Mouse (Mus musculus) gastrocnemius, postnatal 25 days (tissue): ENCODE measurements around the gene Rassf1. TPM values are rescaled to one million over a fixed set of nuclear protein-coding genes. Genes with fewer than 3 reads are reported as not detected.

ENCODE experiments used
- DNase-seq: peaks from one replicate; pipeline ENCODE4 v3.0.0; 2022
- total RNA-seq, 2 experiments: library from RNA; stranded (reverse); gene quantifications; 1 replicate in 1 of 2; 2 replicates in 1 of 2; pipeline ENCODE4 v1.2.3; 2021

Gene Rassf1
- total RNA-seq, 2 experiments from 2014 or later: 10.8 to 12.5 TPM

- no peak for DNase-seq
These were observed 10.9 kb upstream of the Rassf1 start for GRCm38 (mm10) chr9:107540420-107540819.

- DNase-seq: no peak
These were observed 10.3 kb upstream of the Rassf1 start for GRCm38 (mm10) chr9:107541005-107541404.

GRCm38 (mm10) chr9:107541474-107542351, 9.6 kb upstream of the Rassf1 start, which contains the start of the genes Cyb561d2 and Nprl2:
Gene Cyb561d2, minus strand, starts transcription at chr9:107542193.
Gene Nprl2, plus strand, starts transcription at chr9:107542226.
- peak; percentile 92 for DNase-seq

- DNase-seq: no peak
These were observed 9.0 kb upstream of the Rassf1 start for GRCm38 (mm10) chr9:107542352-107542686.

DNA sequence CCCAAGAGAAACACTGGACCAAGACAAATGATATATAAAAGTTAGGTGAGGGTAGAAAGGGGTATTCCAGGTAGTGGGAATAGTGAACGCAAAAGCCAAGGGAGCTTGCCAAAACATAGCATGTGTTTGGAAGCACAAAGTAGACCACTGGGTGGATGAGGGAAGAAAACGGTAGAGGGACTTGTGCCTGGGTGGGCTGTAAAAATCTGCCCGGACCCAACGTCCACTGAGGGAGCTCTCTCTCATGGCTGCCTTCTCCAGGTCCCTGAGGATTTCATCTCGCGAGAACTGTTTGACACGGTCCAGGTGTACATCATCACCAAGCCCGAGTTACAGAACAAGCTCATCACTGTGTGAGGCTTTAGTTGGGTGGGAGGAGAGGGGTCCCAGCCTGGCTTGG, 8.6 kb upstream of the Rassf1 start:
- no peak for DNase-seq

- DNase-seq: no peak
These were observed 8.1 kb upstream of the Rassf1 start for GRCm38 (mm10) chr9:107543299-107543698.

DNA sequence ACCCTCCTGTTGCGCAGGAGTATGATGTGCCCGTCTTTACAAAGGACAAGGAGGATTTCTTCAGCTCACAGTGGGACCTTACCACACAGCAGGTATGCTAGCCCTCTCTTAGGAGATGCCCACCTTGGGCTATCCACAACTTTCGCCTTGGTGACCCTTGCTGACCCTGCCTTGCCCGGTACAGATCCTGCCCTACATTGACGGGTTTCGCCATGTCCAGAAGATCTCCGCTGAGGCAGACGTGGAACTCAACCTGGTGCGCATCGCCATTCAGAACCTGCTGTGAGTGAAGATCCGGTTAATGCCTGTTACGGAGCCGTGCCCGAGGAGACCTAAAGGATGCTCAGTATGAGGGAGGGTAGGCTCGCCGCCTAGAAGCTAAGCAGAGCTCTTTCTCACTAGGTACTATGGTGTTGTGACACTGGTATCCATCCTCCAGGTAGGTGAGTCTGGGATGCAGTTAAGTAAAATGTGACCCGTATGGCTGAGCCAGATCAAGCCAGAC, 7.1 kb upstream of the Rassf1 start:
- DNase-seq: no peak

DNA sequence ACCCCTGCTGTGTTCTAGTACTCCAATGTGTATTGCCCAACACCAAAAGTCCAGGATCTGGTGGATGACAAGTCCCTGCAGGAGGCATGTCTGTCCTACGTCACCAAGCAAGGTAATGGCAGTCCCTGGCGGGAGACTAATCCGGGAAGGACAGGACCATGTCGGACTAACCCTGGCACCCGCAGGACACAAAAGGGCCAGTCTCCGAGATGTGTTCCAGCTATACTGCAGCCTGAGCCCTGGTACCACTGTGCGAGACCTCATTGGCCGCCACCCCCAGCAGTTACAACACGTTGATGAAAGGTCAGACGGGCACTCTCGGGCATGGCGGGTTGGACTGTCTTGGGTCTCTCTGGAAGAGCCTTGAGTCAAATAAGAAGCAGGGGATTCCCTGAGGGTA, 6.6 kb upstream of the Rassf1 start:
- DNase-seq: no peak

DNA sequence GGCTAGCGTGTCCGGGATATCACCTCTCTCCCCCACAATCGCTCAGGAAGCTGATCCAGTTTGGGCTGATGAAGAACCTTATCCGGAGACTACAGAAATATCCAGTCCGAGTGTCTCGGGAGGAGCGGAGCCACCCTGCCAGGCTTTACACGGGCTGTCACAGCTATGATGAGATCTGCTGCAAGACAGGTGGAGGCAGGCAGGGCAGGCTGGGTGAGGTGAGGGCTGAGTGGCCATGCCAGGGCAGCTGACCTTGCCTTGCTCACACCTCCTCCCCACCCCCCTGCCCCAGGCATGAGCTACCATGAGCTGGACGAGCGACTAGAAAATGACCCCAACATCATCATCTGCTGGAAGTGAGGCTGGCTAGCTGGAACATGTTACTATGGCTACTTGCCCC, 6.2 kb upstream of the Rassf1 start:
- DNase-seq: no peak

- peak; percentile 58 for DNase-seq
These were observed 5.8 kb upstream of the Rassf1 start for GRCm38 (mm10) chr9:107545602-107546001.

DNA sequence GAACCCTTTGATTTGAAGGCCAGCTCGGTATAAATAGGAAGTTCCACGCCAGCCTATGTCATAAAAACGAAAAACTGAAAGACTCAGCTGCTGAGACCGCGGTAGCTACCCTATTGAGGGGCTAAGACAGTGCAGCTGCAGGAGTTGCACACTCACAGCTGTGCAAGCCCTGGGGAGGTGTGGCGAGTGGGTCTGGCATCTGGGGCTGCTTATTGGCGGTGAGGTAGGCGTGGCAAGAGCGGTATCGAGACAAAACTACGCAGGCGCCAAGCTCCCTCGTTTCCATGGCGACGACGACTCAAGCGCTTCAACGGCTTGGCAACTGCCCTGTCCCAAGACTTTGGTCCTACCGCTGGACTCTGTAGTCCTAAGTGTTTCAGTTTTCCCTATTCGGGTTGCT, 4.3 kb upstream of the Rassf1 start, which contains the start of gene Zmynd10:
TSS of gene Zmynd10 (plus strand) at position 273 of the 400 bp plus-strand sequence.
- DNase-seq: peak; percentile 84

DNA sequence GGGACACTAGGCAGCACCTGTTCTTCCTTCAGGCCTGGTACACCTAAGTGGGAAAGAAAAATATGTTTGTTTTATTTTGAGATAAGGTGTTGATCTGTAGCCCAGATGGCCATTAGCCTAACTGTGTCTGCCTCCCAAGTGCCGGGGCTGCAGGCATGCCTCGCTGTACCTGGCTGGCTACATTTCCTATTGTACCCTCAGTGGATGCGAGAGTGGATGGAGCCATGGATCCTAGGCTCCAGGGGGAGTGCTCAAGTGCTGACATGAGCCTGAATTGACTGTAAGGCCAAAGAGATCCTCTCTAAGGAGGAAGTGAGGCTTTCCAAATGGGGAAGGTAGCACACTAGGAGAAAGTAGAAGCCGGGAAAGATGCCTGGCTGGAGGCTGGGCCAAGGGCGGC, 3.4 kb upstream of the Rassf1 start:
- DNase-seq: no peak

DNA sequence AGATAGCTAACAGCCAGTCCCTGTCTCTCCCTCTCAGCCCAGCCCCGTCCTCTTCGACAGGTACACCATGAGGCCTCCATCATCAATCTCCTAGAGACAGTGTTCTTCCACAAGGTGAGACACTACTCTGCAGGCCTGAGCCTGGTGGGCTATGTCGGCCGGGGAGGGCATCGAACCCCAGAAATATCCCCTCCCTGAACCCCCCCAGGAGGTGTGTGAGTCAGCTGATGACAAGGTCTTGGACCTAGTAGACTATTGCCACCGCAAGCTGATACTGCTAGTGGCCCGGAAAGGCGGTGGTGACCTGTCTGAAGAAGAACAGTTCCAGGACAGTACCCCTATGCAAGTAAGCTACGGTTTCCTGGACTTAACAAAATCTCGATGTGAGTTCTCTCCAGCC, 2.5 kb upstream of the Rassf1 start:
- no peak for DNase-seq

- no peak for DNase-seq
These were observed 1.9 kb upstream of the Rassf1 start for GRCm38 (mm10) chr9:107549297-107550074.

GRCm38 (mm10) chr9:107550491-107551116, 751 bp upstream of the Rassf1 start:
- DNase-seq: no peak

DNA sequence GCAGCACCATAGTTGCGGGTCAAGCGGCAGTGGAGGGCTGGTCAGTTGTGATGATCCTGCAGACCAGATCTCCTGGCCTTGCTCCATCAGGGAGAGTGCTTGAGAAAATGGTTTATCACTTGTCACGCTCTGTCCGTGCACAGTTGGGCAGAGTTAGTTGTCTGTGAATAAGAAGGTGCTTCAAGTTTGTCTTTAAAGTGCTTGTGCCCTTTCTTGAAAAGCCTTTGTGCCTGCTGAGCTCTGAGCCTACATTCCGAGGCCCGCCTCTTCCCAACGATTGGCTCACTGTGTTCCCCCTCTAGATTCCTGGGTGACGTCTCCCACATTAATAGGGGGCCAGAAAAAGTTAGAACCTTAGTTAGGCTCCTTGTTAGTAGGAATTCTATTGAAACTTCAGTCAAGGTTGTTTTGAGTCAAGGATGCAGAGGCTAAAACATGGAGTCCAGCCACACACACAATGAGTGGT, 568 bp downstream of the Rassf1 start:
- DNase-seq: no peak

GRCm38 (mm10) chr9:107552690-107553393, 1.5 kb downstream of the Rassf1 start:
- no peak for DNase-seq

DNA sequence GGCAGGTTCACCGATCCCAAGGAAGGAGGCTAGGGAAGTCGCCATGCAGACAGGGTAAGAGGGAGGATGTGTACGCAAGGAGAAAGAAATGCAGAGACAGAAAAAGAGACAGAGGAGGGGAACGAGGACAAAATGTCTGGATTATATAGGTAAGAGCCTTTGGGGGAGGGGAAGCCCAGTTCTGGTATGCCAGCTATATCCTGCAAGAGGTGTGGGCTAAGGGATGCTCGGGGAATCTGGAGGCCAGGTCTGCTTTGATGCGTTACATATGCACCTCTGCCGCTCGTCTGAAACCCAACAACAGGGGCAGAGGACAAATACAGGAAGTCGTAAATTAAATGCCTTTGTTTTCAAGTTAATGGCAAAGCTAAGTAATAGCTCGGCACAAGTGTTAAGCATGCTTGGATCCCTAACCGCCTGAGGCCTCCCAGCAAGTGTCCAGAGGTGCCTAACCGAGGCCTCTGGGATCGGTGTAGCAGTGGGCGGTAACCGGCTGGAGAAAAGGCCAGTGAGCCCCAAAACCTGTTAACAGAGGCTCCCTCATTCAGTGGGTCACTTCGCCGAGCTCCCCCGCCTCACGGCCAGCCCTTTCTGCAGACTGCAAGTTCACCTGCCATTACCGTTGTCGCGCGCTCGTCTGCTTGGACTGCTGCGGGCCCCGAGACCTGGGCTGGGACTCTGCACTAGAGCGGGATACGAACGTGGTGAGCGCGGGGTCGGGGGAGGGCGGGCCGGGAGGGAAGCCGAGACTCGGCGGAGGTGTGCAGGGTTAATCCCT, 2.4 kb downstream of the Rassf1 start:
- DNase-seq: no peak

DNA sequence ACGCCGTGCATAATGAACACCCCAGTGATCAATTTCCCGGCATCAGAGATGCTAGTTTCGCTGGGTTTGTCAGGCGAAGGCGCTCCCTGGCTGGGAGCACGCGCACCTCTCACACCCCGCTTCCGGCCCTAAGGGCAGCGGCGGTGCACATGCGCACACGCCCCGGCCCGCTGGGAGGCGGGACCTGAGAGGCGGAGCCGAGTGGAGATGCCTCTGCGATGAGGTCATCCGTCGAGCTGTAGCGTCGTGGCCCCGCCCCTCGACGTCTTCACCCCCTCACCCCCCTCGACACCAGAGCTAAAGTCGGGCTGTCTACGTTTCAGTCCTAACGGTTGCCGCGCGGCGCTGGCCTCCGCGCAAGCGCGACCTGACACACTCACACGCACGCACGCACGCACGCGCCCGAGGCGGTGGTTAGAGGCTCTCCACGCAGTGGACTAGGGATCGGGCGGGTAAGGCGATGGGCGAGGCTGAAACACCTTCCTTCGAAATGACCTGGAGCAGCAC, 3.0 kb downstream of the Rassf1 start:
- peak; percentile 96 for DNase-seq

GRCm38 (mm10) chr9:107555031-107555457, 3.7 kb downstream of the Rassf1 start:
- peak; percentile 74 for DNase-seq

GRCm38 (mm10) chr9:107555701-107556100, 4.3 kb downstream of the Rassf1 start:
- no peak for DNase-seq
